Mouse (Mus musculus) right cerebral cortex, adult 18-20 months (tissue): Measurements from ENCODE around the gene Cbfa2t2.
A peak's percentile ranks its signal among the peaks of the same experiment; 100 is the strongest.

ENCODE experiments used
- DNase-seq: peaks from one replicate; pipeline ENCODE4 v3.0.0; 2022; ENCODE audit warnings: mixed read lengths

The Cbfa2t2 gene

GRCm38 (mm10) chr2:154539720-154540119 is 103.4 kb downstream of the Cbfa2t2 start:
- DNase-seq, result no peak

- DNase-seq, result no peak
Measured at GRCm38 (mm10) chr2:154541630-154542029, 105.3 kb downstream of the Cbfa2t2 start.

- peak; percentile 62 for DNase-seq
Measured at GRCm38 (mm10) chr2:154543567-154544347, 107.5 kb downstream of the Cbfa2t2 start.

GRCm38 (mm10) chr2:154546711-154547110 is 110.4 kb downstream of the Cbfa2t2 start, which contains the start of gene 1700003F12Rik:
TSS of gene 1700003F12Rik (plus strand) at chr2:154547085.
- no peak for DNase-seq

GRCm38 (mm10) chr2:154548688-154549087 is 112.4 kb downstream of the Cbfa2t2 start:
- no peak for DNase-seq

- peak; percentile 64 for DNase-seq
Measured at GRCm38 (mm10) chr2:154549127-154549885, 113.0 kb downstream of the Cbfa2t2 start.

GRCm38 (mm10) chr2:154549886-154550189 is 113.6 kb downstream of the Cbfa2t2 start:
- DNase-seq, result no peak

- DNase-seq, result no peak
Measured at GRCm38 (mm10) chr2:154550937-154551336, 114.7 kb downstream of the Cbfa2t2 start.

- DNase-seq, result no peak
Measured at GRCm38 (mm10) chr2:154551476-154551875, 115.2 kb downstream of the Cbfa2t2 start, which contains the start of gene Actl10. TSS of gene Actl10 (plus strand) at chr2:154551776.

GRCm38 (mm10) chr2:154551927-154552326 is 115.6 kb downstream of the Cbfa2t2 start:
- DNase-seq, result no peak

- peak; percentile 65 for DNase-seq
Measured at GRCm38 (mm10) chr2:154552424-154552907, 116.2 kb downstream of the Cbfa2t2 start.

GRCm38 (mm10) chr2:154555235-154555634 is 119.0 kb downstream of the Cbfa2t2 start:
- peak; percentile 83 for DNase-seq

- no peak for DNase-seq
Measured at GRCm38 (mm10) chr2:154557184-154557832, 121.0 kb downstream of the Cbfa2t2 start.

GRCm38 (mm10) chr2:154558264-154559039 is 122.2 kb downstream of the Cbfa2t2 start, which contains the start of gene Necab3:
TSS of gene Necab3 (minus strand) at chr2:154558890.
- DNase-seq, result peak; percentile 73

- no peak for DNase-seq
Measured at GRCm38 (mm10) chr2:154563612-154564170, 127.4 kb downstream of the Cbfa2t2 start.

GRCm38 (mm10) chr2:154565562-154565961 is 129.3 kb downstream of the Cbfa2t2 start:
- peak; percentile 51 for DNase-seq

- DNase-seq, result no peak
Measured at GRCm38 (mm10) chr2:154566641-154567040, 130.4 kb downstream of the Cbfa2t2 start.

GRCm38 (mm10) chr2:154567766-154568165 is 131.5 kb downstream of the Cbfa2t2 start:
- DNase-seq, result no peak

GRCm38 (mm10) chr2:154568329-154569070 is 132.2 kb downstream of the Cbfa2t2 start:
- DNase-seq, result no peak

GRCm38 (mm10) chr2:154569071-154569748 is 132.9 kb downstream of the Cbfa2t2 start:
- DNase-seq, result no peak

- peak; percentile 96 for DNase-seq
Measured at GRCm38 (mm10) chr2:154569836-154570286, 133.6 kb downstream of the Cbfa2t2 start, which contains the start of gene E2f1. TSS of gene E2f1 (minus strand) at chr2:154569892.
